Mouse (Mus musculus): Measurements from ENCODE around the gene Defb28. TPM values are rescaled to one million over a fixed set of nuclear protein-coding genes. Genes with fewer than 3 reads are reported as not detected.
A peak's percentile ranks its signal among the peaks of the same experiment; 100 is the strongest.

Defb28 gene
- polyA plus RNA-seq, 1 experiment from 2014 or later, result not detected

DNA sequence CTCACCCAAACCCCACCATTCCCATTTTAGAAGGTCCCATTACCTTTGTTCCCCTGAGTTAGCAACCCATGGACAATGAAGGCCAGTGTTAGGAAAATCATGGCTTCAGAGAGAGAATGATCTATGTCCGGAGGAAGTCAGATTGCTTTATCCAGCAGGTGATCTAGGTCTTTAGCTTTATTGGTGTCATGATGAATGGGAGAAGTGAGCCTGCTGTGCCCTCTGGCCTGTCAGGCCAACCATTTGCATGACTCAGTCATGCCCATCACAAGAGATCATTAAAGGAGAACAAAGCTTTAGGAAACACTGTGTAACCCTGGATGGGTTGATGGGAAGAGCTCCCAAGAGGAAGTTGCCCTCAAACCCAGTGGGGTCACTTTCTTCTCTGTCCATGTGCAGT is 6.5 kb upstream of the Defb28 start, which contains the start of gene Defb26:
Defb26 (minus strand) TSS at position 101 of the 400 bp plus-strand sequence.
- WGBS, result 77% methylated on average over 1 of the region's 1 CpGs

DNA sequence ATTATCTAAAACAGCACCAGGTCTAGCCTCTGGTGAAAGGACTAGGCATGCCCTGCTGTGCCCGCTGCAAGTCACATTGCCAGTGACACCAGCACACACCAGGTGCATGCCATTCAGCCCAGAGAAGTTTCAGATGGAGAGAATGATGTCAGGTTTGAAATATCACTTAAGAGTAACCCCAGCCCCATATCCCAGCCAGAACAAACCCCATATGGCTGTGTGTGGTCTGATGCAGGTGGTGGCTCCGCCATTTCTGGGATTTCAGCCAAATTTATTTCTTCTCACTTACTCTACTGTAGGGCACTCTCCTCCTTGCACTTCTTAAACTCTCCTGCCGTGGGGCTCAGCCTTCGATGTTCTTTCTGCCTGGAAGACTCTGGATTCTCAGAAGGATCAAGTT is 2.0 kb upstream of the Defb28 start:
- WGBS, result 88% methylated on average over 4 of the region's 4 CpGs
- H3K36me3 ChIP-seq, result no peaks in the 10 kb centered on the region
- no peak overlapping the region for H3K4me3 ChIP-seq
- DNase-seq (ENCODE audit: low spot score), result no peak
- H3K27me3 ChIP-seq (ENCODE audit: low read depth, poor library complexity, severe bottlenecking), result no peaks in the 10 kb centered on the region
- no peaks in the 10 kb centered on the region for H3K4me1 ChIP-seq
- H3K27ac ChIP-seq (replicated peaks), result no peak overlapping the region
- H3K9me3 ChIP-seq (replicated peaks), result no peaks in the 10 kb centered on the region

More for the DNA sequence above, 6.5 kb upstream of the Defb28 start, which contains the start of gene Defb26:
- Histone ChIP-seq H3K36me3 (no peaks in the 10 kb centered on the region), H3K4me1 (no peaks in the 10 kb centered on the region), H3K4me3 (no peak within 1 kb of the TSS), H3K9me3 (replicated peaks) (no peaks in the 10 kb centered on the region), H3K27ac (replicated peaks) (no peak within 1 kb of the TSS), H3K27me3 (ENCODE audit: low read depth, poor library complexity, severe bottlenecking) (no peaks in the 10 kb centered on the region)
- DNase-seq (ENCODE audit: low spot score), result no peak

DNA sequence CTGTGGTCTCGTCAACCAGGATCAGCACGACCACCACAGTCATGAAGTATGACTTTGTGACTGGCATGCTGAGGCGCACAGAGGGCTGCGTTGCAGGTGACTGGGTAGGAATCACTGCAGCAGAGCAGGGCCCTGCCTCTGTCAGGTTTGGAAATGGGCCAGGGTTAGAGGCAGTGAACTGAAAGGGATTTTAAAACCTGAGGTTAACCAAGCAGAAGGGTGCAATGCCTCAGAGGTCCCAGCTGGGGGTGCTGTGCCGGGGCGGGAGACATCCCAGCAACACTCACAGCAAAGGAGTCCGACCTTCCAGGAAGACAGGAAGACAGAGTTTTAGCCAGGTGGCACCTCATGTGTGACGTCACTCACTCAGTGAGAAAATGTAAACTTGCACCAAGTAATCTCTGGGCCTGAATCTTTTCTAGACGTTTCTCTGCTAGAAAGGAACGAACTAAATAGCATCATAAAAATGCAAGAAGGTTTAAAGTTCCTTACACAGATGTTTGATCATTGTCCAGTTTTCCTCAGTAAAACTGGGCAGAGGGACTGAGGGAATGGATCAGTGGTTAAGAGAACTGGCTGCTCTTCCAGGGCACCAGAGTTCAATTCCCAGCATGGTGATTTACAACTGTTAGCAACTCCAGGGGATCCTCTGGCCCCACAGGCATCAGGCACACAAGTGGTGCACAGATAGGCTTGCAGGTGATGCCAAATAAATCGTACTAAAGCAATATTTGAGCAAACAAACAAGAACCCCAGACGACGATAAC is 22.1 kb downstream of the Defb28 start, which contains the start of gene Defb29:
Defb29 (minus strand) TSS at position 155 of the 767 bp plus-strand sequence.
- Histone ChIP-seq H3K36me3 (no peaks in the 10 kb centered on the region), H3K4me3 (no peak within 1 kb of the TSS), H3K27me3 (ENCODE audit: low read depth, poor library complexity, severe bottlenecking) (no peaks in the 10 kb centered on the region), H3K9me3 (replicated peaks) (peaks cover 5% of the 10 kb centered on the region; the same call in 1 of the 2 replicates), H3K4me1 (no peaks in the 10 kb centered on the region), H3K27ac (replicated peaks) (no peak within 1 kb of the TSS)
- 61% methylated on average over 13 of the region's 13 CpGs for WGBS
- no peak for DNase-seq (ENCODE audit: low spot score)

DNA sequence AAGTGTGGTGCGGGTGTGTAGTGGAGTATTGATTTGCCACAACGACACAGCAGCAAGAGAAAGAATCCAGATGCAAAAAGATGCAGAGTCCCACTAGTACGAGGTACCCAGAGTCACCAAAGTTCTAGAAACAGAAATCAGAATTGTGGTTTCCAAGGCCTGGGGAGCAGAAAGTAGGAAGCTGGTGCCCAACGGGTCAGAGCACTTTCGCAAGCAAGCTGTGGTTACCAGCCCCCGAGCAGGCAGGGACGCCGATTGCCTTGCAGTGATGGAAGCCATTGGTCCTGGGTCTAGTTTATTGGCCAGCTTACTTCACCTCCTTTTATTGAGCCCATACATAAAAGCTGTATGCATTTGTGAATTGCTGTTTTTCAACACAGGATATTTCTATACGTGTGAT is 23.9 kb downstream of the Defb28 start:
- no peak for DNase-seq (ENCODE audit: low spot score)
- H3K4me3 ChIP-seq, result no peak overlapping the region
- peaks cover 5% of the 10 kb centered on the region; the same call in 1 of the 2 replicates for H3K9me3 ChIP-seq (replicated peaks)
- no peaks in the 10 kb centered on the region for H3K4me1 ChIP-seq
- no peak overlapping the region for H3K27ac ChIP-seq (replicated peaks)
- no peaks in the 10 kb centered on the region for H3K27me3 ChIP-seq (ENCODE audit: low read depth, poor library complexity, severe bottlenecking)
- WGBS, result 91% methylated on average over 9 of the region's 9 CpGs
- no peaks in the 10 kb centered on the region for H3K36me3 ChIP-seq

DNA sequence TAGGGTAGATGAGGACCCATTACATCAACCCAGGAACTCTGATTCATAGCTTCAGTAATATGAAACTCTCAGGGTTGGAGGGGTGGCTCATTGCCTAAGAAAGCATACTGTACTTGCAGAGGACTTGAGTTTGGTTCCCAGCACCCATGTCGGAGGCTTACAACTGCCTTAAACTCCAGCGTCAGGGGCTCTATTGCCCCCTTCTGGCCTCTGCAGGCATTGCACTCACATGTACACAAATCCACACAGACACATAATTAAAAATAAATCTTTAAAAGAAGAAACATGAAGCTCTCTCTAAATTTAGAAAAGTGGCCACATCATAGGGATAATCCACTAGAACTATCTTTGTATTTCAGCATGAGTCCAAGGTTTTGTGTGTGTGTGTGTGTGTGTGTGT is 24.8 kb downstream of the Defb28 start:
- peaks cover 5% of the 10 kb centered on the region; the same call in 1 of the 2 replicates for H3K9me3 ChIP-seq (replicated peaks)
- WGBS, result 70% methylated on average over 2 of the region's 2 CpGs
- no peaks in the 10 kb centered on the region for H3K4me1 ChIP-seq
- no peak overlapping the region for H3K4me3 ChIP-seq
- DNase-seq (ENCODE audit: low spot score), result no peak
- H3K27me3 ChIP-seq (ENCODE audit: low read depth, poor library complexity, severe bottlenecking), result no peaks in the 10 kb centered on the region
- no peak overlapping the region for H3K27ac ChIP-seq (replicated peaks)
- H3K36me3 ChIP-seq, result no peaks in the 10 kb centered on the region

DNA sequence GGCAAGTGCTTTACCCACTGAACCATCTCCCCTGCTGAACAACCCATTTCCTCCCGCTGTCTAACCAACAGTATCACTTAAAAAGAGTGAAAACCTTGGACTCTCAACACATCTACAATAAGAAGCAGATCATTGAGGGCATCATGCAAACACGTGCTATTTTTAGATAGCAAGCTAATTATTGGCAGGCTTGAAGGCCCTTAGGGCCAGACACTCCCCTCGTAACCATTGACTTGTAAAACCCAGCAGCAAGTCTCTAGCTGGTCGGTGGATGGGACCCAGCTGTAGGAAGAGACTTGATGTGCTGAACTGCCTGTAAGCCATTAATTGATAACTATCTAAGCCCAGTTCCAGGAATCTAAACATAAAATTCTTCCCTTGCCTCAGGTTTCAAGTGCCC is 25.4 kb downstream of the Defb28 start:
- 88% methylated on average over 4 of the region's 4 CpGs for WGBS
- peaks cover 5% of the 10 kb centered on the region; the same call in 1 of the 2 replicates for H3K9me3 ChIP-seq (replicated peaks)
- no peak overlapping the region for H3K4me3 ChIP-seq
- DNase-seq (ENCODE audit: low spot score), result no peak
- H3K27me3 ChIP-seq (ENCODE audit: low read depth, poor library complexity, severe bottlenecking), result no peaks in the 10 kb centered on the region
- no peak overlapping the region for H3K27ac ChIP-seq (replicated peaks)
- H3K36me3 ChIP-seq, result no peaks in the 10 kb centered on the region
- H3K4me1 ChIP-seq, result no peaks in the 10 kb centered on the region

DNA sequence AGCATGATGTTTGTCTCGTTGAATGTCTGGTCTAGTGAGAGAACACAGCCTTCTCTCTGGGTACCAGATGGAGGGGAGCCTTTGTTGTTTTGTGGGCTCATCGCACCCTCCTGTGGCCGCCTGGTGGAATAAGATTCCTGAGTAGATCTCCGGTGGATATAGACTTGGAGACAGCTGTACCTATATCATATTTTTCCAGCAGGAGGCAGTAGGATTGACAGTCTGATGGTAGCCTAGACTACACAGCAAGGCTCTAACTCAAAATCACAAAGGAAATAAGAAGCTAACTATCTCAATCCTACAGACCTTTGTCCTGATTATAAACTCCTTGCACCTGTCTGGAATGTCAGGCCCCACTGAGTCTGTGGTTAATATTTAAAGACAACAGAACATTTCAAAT is 26.6 kb downstream of the Defb28 start:
- peak; percentile 37 for DNase-seq (ENCODE audit: low spot score)
- Histone ChIP-seq H3K4me3 (no peak overlapping the region), H3K27me3 (ENCODE audit: low read depth, poor library complexity, severe bottlenecking) (no peaks in the 10 kb centered on the region), H3K27ac (replicated peaks) (no peak overlapping the region), H3K9me3 (replicated peaks) (peaks cover 5% of the 10 kb centered on the region; the same call in 1 of the 2 replicates), H3K36me3 (no peaks in the 10 kb centered on the region), H3K4me1 (no peaks in the 10 kb centered on the region)
- 24% methylated on average over 4 of the region's 4 CpGs for WGBS

DNA sequence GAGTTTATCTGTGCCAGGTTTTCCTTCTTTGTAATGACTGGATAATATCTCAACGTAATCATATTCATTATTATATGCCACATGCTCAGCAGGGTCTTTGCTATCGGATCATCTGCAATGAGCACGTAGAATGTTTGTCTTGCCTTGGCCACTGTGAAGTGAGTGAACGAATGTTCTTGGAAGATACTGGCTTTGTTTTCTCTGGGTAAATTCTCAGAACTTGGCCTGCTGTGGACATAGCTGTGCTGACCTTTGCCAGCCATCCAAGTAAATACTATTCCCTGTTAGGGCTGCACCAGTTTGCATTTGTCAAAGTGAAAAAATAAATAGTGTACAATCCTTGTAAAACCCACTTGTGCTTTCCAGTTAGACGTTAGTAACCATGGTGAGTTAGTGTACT is 30.1 kb downstream of the Defb28 start:
- Histone ChIP-seq H3K36me3 (no peaks in the 10 kb centered on the region), H3K27me3 (ENCODE audit: low read depth, poor library complexity, severe bottlenecking) (no peaks in the 10 kb centered on the region), H3K4me3 (no peak overlapping the region), H3K27ac (replicated peaks) (no peak overlapping the region), H3K4me1 (no peaks in the 10 kb centered on the region), H3K9me3 (replicated peaks) (0 out of 2 replicates have a peak, but pooled peaks cover under 1% of the 10 kb centered on the region)
- DNase-seq (ENCODE audit: low spot score), result no peak
- WGBS, result 82% methylated on average over 5 of the region's 5 CpGs

DNA sequence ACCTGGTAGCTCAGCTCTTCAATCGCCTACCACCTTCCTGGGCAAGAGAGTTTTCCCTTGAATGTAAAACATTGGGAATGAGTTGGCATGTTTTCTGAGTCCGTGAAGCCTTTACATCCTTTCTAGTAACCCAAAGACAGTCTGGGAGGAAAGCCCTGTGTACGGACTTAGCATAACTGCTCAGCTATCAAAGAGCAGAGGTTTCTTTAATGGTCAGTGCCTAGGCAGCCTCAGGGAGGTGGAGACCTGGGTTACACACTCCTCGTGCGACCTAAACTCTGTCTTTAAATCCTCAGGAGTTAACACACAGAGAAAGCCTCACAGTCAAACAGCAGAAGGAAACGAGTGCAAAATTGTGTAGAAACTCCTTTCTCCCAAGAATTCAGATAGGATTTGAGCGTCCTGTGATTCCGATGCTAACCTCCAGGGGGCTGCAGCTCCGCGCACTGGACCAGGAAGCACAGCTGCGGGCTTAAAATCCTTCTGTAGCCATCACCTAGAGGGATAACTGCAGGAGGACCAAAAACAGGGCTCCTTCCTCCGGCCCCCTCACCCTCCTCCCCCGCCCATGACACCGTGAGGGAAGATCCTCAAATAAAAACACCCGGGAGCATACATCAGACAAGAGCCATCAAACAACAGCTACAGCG is 35.8 kb downstream of the Defb28 start:
- peak overlapping the region; percentile 29; the same call in 1 of the 2 replicates for H3K4me3 ChIP-seq
- WGBS, result 15% methylated on average over 16 of the region's 16 CpGs
- no peak overlapping the region; the same call in 1 of the 2 replicates for H3K27ac ChIP-seq (replicated peaks)
- H3K9me3 ChIP-seq (replicated peaks), result no peaks in the 10 kb centered on the region
- DNase-seq (ENCODE audit: low spot score), result peak; percentile 62
- no peaks in the 10 kb centered on the region for H3K36me3 ChIP-seq
- H3K27me3 ChIP-seq (ENCODE audit: low read depth, poor library complexity, severe bottlenecking), result no peaks in the 10 kb centered on the region
- peaks cover 5% of the 10 kb centered on the region; the same call in 1 of the 2 replicates for H3K4me1 ChIP-seq

DNA sequence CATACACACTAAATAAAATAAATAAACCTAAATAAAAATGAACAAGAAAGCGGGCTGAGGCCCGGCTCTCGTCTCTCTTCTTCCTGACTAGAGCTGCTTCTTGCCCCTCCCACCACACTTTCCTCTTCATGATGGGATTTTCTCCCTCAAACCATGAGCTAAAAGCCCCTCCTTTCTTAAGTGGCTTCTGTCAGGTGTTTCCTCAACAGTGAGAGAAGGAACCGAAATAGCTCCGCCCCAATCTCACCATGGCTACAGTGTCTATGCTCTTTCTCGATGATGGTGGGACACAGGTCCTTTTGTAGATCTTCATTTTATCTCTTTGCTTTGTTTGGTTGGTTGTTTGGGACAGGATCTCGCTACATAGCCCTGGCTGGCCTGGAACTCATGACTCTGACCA is 38.6 kb downstream of the Defb28 start:
- H3K27me3 ChIP-seq (ENCODE audit: low read depth, poor library complexity, severe bottlenecking), result no peaks in the 10 kb centered on the region
- WGBS, result 88% methylated on average over 7 of the region's 7 CpGs
- no peak for DNase-seq (ENCODE audit: low spot score)
- H3K9me3 ChIP-seq (replicated peaks), result no peaks in the 10 kb centered on the region
- H3K27ac ChIP-seq (replicated peaks), result no peak overlapping the region
- H3K36me3 ChIP-seq, result no peaks in the 10 kb centered on the region
- H3K4me3 ChIP-seq, result no peak overlapping the region
- peaks cover 5% of the 10 kb centered on the region; the same call in 1 of the 2 replicates for H3K4me1 ChIP-seq

DNA sequence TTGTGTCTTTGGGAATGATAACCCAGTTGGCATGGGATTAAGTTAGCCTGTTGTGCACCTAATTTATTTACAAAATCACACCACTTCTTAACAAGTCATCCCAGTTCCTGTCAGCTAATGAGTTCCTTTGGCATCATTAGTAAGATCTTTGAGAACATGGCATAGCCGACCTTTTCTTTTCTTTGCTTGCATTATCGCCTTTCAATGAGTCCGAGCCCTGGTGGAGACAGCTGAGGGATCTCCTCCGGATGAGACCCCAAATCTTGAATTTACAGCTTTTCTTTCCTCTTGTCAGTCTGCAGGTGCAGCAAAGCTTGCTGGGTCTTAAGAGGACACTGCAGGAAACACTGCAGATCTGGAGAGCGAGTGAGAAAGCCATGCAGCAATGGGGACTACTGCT is 51.0 kb downstream of the Defb28 start, which contains the start of gene Gm17416:
Gm17416 (plus strand) TSS at position 301 of the 400 bp plus-strand sequence.
- Histone ChIP-seq H3K27ac (replicated peaks) (no peak within 1 kb of the TSS), H3K9me3 (replicated peaks) (no peaks in the 10 kb centered on the region), H3K4me3 (no peak within 1 kb of the TSS), H3K27me3 (ENCODE audit: low read depth, poor library complexity, severe bottlenecking) (no peaks in the 10 kb centered on the region), H3K4me1 (no peaks in the 10 kb centered on the region), H3K36me3 (no peaks in the 10 kb centered on the region)
- no peak for DNase-seq (ENCODE audit: low spot score)
- WGBS, result 89% methylated on average over 5 of the region's 5 CpGs

DNA sequence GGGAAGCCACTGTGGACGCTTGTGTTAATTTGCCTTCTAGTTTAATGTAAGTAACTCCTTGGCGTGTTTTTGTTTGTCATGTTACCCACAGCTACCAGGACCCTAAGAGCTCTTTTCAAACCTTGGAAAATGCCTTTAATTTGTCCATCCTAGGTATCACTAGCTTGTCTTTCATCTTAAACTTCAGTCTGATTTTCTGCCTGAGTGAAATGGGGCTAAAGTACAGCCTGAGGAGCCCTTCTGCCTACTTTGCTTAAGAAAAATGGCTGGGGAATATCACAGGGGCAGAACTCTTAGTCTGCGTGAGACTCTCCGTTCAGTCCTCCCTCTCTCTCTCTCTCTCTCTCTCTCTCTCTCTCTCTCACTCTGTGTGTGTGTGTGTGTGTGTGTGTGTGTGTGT is 51.8 kb downstream of the Defb28 start:
- H3K9me3 ChIP-seq (replicated peaks), result no peaks in the 10 kb centered on the region

DNA sequence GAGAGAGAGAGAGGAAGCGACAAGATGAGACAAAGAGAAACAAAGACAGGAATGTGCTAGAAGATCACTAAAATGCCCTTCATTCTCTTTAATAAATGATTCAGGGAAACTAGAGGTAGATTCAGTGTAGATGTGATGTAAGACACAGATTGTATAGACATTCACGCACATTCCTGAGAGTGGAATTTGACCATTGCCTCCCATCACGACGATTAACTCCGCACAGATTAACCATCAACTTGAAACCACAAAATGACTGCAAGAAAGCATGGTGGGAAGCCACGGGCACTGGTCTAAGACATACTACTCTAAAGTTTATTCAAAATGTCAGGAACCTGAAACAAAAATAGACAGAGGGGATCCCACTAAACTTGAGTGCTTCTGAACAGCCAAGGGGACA is 52.3 kb downstream of the Defb28 start:
- no peak overlapping the region for H3K4me3 ChIP-seq
- H3K4me1 ChIP-seq, result no peaks in the 10 kb centered on the region
- no peak for DNase-seq (ENCODE audit: low spot score)
- H3K9me3 ChIP-seq (replicated peaks), result no peaks in the 10 kb centered on the region
- WGBS, result 81% methylated on average over 6 of the region's 6 CpGs
- H3K36me3 ChIP-seq, result no peaks in the 10 kb centered on the region
- no peak overlapping the region for H3K27ac ChIP-seq (replicated peaks)
- H3K27me3 ChIP-seq (ENCODE audit: low read depth, poor library complexity, severe bottlenecking), result no peaks in the 10 kb centered on the region

More for the DNA sequence above, 51.8 kb downstream of the Defb28 start:
- no peak overlapping the region for H3K4me3 ChIP-seq
- H3K36me3 ChIP-seq, result no peaks in the 10 kb centered on the region
- no peaks in the 10 kb centered on the region for H3K4me1 ChIP-seq
- DNase-seq (ENCODE audit: low spot score), result no peak
- WGBS, result 87% methylated on average over 4 of the region's 4 CpGs
- no peak overlapping the region for H3K27ac ChIP-seq (replicated peaks)
- H3K27me3 ChIP-seq (ENCODE audit: low read depth, poor library complexity, severe bottlenecking), result no peaks in the 10 kb centered on the region
